10 mouse cellular contexts compared by ENCODE assay signal in genomic region chr3:51155621-51156020, GRCm38 (mm10).
DNase-seq lines count a peak whose midpoint lies in the region; ATAC-seq and TF ChIP-seq lines count a peak whose summit lies in the region.
"Had no signal": no experiment of that assay in that cellular context is flagged by ENCODE, and none has a peak within 500 bp of the region (broad histone marks: within the 10 kb centered on the region; RNA-seq: fewer than 3 reads in every experiment).

No protein-coding gene starts in this region.

- ATAC-seq in lung, embryonic 15.5 days (ENCODE audit: borderline replicate concordance, extremely low read depth, low FRiP score, low TSS enrichment) = no peak
- no peak for ATAC-seq in stomach, embryonic 14.5 days (ENCODE audit: insufficient number of reproducible peaks, insufficient read depth, low FRiP score, low read depth)
- no peak for ATAC-seq in forebrain, postnatal 0 days
- ATAC-seq: forebrain, embryonic 16.5 days had no signal

- H3K27ac ChIP-seq in lung, embryonic 15.5 days = 0 out of 2 replicates have a peak overlapping the region, but pooled peaks have one; percentile 26
- H3K27ac ChIP-seq in stomach, embryonic 14.5 days (ENCODE audit: low read length) = peak overlapping the region; percentile 48; the same call in 1 of the 2 replicates
- H3K27ac ChIP-seq in forebrain, postnatal 0 days (ENCODE audit: low read depth, low read length) = no peak overlapping the region

- peaks cover 19% of the 10 kb centered on the region for H3K4me1 ChIP-seq in lung, embryonic 15.5 days
- H3K4me1 ChIP-seq in lung, adult 2 months (ENCODE audit: control insufficient read depth, insufficient read depth, low read length) = no peaks in the 10 kb centered on the region; the same call in 1 of the 2 replicates
- 0 out of 2 replicates have a peak, but pooled peaks cover 7% of the 10 kb centered on the region for H3K4me1 ChIP-seq in stomach, embryonic 14.5 days (ENCODE audit: control insufficient read depth, insufficient read depth, low read length)
- no peaks in the 10 kb centered on the region for H3K4me1 ChIP-seq in forebrain, postnatal 0 days (ENCODE audit: insufficient read depth)

- no peaks in the 10 kb centered on the region for H3K27me3 ChIP-seq in lung, embryonic 15.5 days
- no peaks in the 10 kb centered on the region for H3K27me3 ChIP-seq in stomach, embryonic 14.5 days (ENCODE audit: control insufficient read depth, insufficient read depth, low read length)
- H3K27me3 ChIP-seq in forebrain, postnatal 0 days (ENCODE audit: insufficient read depth, low read length) = no peaks in the 10 kb centered on the region

- no peaks in the 10 kb centered on the region for H3K9me3 ChIP-seq in lung, embryonic 15.5 days
- no peaks in the 10 kb centered on the region for H3K9me3 ChIP-seq in stomach, embryonic 14.5 days (ENCODE audit: control insufficient read depth, low read depth, low read length)
- no peaks in the 10 kb centered on the region for H3K9me3 ChIP-seq in forebrain, postnatal 0 days (ENCODE audit: low read length)
- H3K9me3 ChIP-seq: megakaryocyte, embryonic 14.5 days had no signal

- peak; percentile 76 for DNase-seq in gastrocnemius, adult 18-20 months (ENCODE audit: low spot score)
- no peak for DNase-seq in gastrocnemius, postnatal 10 days
- no peak for DNase-seq in lung, adult 2 months
- DNase-seq in fibroblast of lung, adult 2 months (ENCODE audit: low read depth) = peak; percentile 61
- no peak for DNase-seq in forebrain, postnatal 0 days
- no peak for DNase-seq in layer of hippocampus, adult 11-12 months (ENCODE audit: low spot score)

- H3K4me2 ChIP-seq in lung, embryonic 15.5 days = no peak overlapping the region
- no peak overlapping the region for H3K4me2 ChIP-seq in stomach, embryonic 14.5 days (replicated peaks; ENCODE audit: low read depth, low read length)
- no peak overlapping the region for H3K4me2 ChIP-seq in forebrain, postnatal 0 days (ENCODE audit: low read depth)

- no peak overlapping the region for H3K9ac ChIP-seq in lung, embryonic 15.5 days
- H3K9ac ChIP-seq in stomach, embryonic 14.5 days (replicated peaks; ENCODE audit: low read depth, low read length) = no peak overlapping the region
- H3K9ac ChIP-seq in forebrain, postnatal 0 days = no peak overlapping the region

- TF ChIP-seq POLR2A in lung, adult 2 months (IDR thresholded peaks at IDR 0.05; ENCODE audit: borderline replicate concordance, extremely low read depth, low read depth, low read length) = no peak

- WGBS in lung, embryonic 15.5 days = 32% methylated on average over 4 of the region's 4 CpGs
- 38% methylated on average over 4 of the region's 4 CpGs for WGBS in lung, adult 2 months
- WGBS in stomach, embryonic 14.5 days = 28% methylated on average over 4 of the region's 4 CpGs
- WGBS in forebrain, postnatal 0 days = 60% methylated on average over 4 of the region's 4 CpGs

- no peak for TF ChIP-seq CTCF in lung, adult 2 months (IDR thresholded peaks at IDR 0.05; ENCODE audit: insufficient read depth, low read length)
- no peak for TF ChIP-seq CTCF in forebrain, postnatal 0 days (IDR thresholded peaks at IDR 0.05; ENCODE audit: low read depth)

- no peaks in the 10 kb centered on the region for H3K36me3 ChIP-seq in lung, embryonic 15.5 days
- no peaks in the 10 kb centered on the region for H3K36me3 ChIP-seq in stomach, embryonic 14.5 days (ENCODE audit: control insufficient read depth, insufficient read depth, low read length)
- H3K36me3 ChIP-seq in forebrain, postnatal 0 days (ENCODE audit: insufficient read depth) = no peaks in the 10 kb centered on the region

- no peak overlapping the region for H3K4me3 ChIP-seq in lung, embryonic 15.5 days
- H3K4me3 ChIP-seq in lung, adult 2 months (replicated peaks; ENCODE audit: extremely low read depth, low read depth, low read length) = no peak overlapping the region
- no peak overlapping the region for H3K4me3 ChIP-seq in stomach, embryonic 14.5 days (ENCODE audit: low read depth, low read length)
- H3K4me3 ChIP-seq in forebrain, postnatal 0 days (ENCODE audit: low read depth, low read length) = no peak overlapping the region
- H3K4me3 ChIP-seq: megakaryocyte, embryonic 14.5 days had no signal

Comparison
In these comparisons a context has a peak if more than half of its experiments do, and no peak if none do; other contexts are left out.
1. DNase-seq: peak in gastrocnemius, adult 18-20 months (single experiment) and fibroblast of lung, adult 2 months (single experiment); none in gastrocnemius, postnatal 10 days (single experiment), lung, adult 2 months (single experiment), forebrain, postnatal 0 days (single experiment) and layer of hippocampus, adult 11-12 months (single experiment).